Mouse (Mus musculus) kidney, embryonic 14.5 days (tissue): Measurements from ENCODE around the gene Dock4. TPM values are rescaled to one million over a fixed set of nuclear protein-coding genes. Genes with fewer than 3 reads are reported as not detected.

Source experiments
- ATAC-seq: fragments of 200-750 bp; cut with Nextera tagmentation; 2 replicates; pipeline ENCODE4 v1.8.0; 2017; ENCODE audit warnings: moderate number of reproducible peaks, mild to moderate bottlenecking, moderate TSS enrichment, moderate library complexity; ENCODE audit not compliant: low FRiP score, low TSS enrichment
- H3K27ac ChIP-seq: fragments of 300-500 bp; sonication (generic); 2 replicates; pipeline ENCODE4 v1.5.1; 2014; ENCODE audit warnings: low read depth, mild to moderate bottlenecking, low read length, moderate library complexity, mixed read lengths
- H3K27me3 ChIP-seq: fragments of 300-500 bp; sonication (generic); 2 replicates; pipeline ENCODE4 v1.6.1; 2014; ENCODE audit warnings: mild to moderate bottlenecking, low read length; ENCODE audit not compliant: control insufficient read depth, insufficient read depth
- H3K36me3 ChIP-seq: fragments of 300-500 bp; sonication (generic); 2 replicates; pipeline ENCODE4 v1.6.1; 2014; ENCODE audit warnings: low read length, mixed read lengths; ENCODE audit not compliant: control insufficient read depth, insufficient read depth
- H3K4me1 ChIP-seq: fragments of 300-500 bp; sonication (generic); 2 replicates; pipeline ENCODE4 v1.6.1; 2014; ENCODE audit warnings: low read length, mixed read lengths; ENCODE audit not compliant: control insufficient read depth, insufficient read depth
- H3K4me2 ChIP-seq: fragments of 300-500 bp; sonication (generic); replicated peaks from 2 replicates; pipeline ENCODE4 v1.6.1; 2014; ENCODE audit warnings: low read depth, mild to moderate bottlenecking, low read length
- H3K4me3 ChIP-seq: fragments of 300-500 bp; sonication (generic); 2 replicates; pipeline ENCODE4 v1.5.1; 2014; ENCODE audit warnings: mild to moderate bottlenecking, low read length
- H3K9ac ChIP-seq: fragments of 300-500 bp; sonication (generic); 2 replicates; pipeline ENCODE4 v1.6.1; 2014; ENCODE audit warnings: low read depth, mild to moderate bottlenecking, low read length, moderate library complexity
- H3K9me3 ChIP-seq: fragments of 300-500 bp; sonication (generic); 2 replicates; pipeline ENCODE4 v1.6.1; 2016; ENCODE audit warnings: low read length; ENCODE audit not compliant: control insufficient read depth
- WGBS: fragments of 180-500 bp; shearing (Covaris S2); extraction: QIAGEN DNeasy Blood & Tissue Kit; methylation state at CpG from one replicate; pipeline ENCODE4 v1.1.7; 2014; 5-methylcytosine and 5-hydroxymethylcytosine counted together
- polyA plus RNA-seq: library from polyadenylated mRNA; unstranded; fragments of >200 nt; fragmentation: Nextera tagmentation; extraction: Ambion mirVana; gene quantifications from 2 replicates; pipeline ENCODE4 v1.2.1, GENCODE M21; 2014

The Dock4 gene
- polyA plus RNA-seq, 1 experiment from 2014 or later = 17.9 TPM

GRCm38 (mm10) chr12:40622926-40623325 is 177.2 kb downstream of the Dock4 start:
- H3K36me3 ChIP-seq = no peaks in the 10 kb centered on the region
- no peak overlapping the region for H3K27ac ChIP-seq
- no peaks in the 10 kb centered on the region for H3K4me1 ChIP-seq
- no peak overlapping the region for H3K9ac ChIP-seq
- no peak overlapping the region for H3K4me3 ChIP-seq
- no peaks in the 10 kb centered on the region for H3K27me3 ChIP-seq
- H3K9me3 ChIP-seq = no peaks in the 10 kb centered on the region
- no peak for ATAC-seq
- no peak overlapping the region for H3K4me2 ChIP-seq

DNA sequence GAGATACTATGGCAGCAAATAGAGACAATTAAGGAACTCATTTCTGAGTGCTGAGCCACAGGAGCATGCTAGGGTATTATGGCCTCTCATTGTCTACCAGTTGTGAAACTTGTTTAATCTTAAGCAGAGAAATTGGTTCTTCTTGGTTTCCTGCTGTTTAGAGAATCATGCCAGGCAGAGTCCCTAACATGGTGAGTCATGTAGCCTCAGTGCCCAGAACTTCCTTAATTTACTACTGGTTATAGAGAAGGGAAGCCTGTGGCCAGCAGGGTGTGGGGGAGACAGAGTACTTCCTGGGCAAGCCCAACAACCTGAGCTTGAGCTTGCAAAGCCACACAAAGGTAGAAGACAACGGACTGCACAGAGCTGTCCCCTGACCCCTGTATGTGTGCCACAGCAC is 180.8 kb downstream of the Dock4 start:
- Histone ChIP-seq H3K4me2 (no peak overlapping the region), H3K4me3 (no peak overlapping the region), H3K27me3 (no peaks in the 10 kb centered on the region), H3K4me1 (no peaks in the 10 kb centered on the region), H3K27ac (no peak overlapping the region), H3K36me3 (no peaks in the 10 kb centered on the region), H3K9ac (no peak overlapping the region), H3K9me3 (no peaks in the 10 kb centered on the region)
- ATAC-seq = no peak
- 91% methylated on average over 1 of the region's 1 CpGs for WGBS

GRCm38 (mm10) chr12:40633242-40633641 is 187.5 kb downstream of the Dock4 start:
- Histone ChIP-seq H3K36me3 (no peaks in the 10 kb centered on the region), H3K4me2 (no peak overlapping the region), H3K4me3 (no peak overlapping the region), H3K9ac (no peak overlapping the region), H3K4me1 (no peaks in the 10 kb centered on the region), H3K27ac (no peak overlapping the region), H3K27me3 (no peaks in the 10 kb centered on the region), H3K9me3 (no peaks in the 10 kb centered on the region)
- no peak for ATAC-seq
- WGBS = 62% methylated on average over 2 of the region's 2 CpGs

GRCm38 (mm10) chr12:40634169-40634568 is 188.4 kb downstream of the Dock4 start:
- no peaks in the 10 kb centered on the region for H3K9me3 ChIP-seq
- no peaks in the 10 kb centered on the region for H3K36me3 ChIP-seq
- no peak overlapping the region for H3K9ac ChIP-seq
- H3K4me1 ChIP-seq = no peaks in the 10 kb centered on the region
- no peak overlapping the region for H3K27ac ChIP-seq
- 89% methylated on average over 7 of the region's 7 CpGs for WGBS
- H3K4me3 ChIP-seq = no peak overlapping the region
- no peak for ATAC-seq
- no peaks in the 10 kb centered on the region for H3K27me3 ChIP-seq
- no peak overlapping the region for H3K4me2 ChIP-seq

DNA sequence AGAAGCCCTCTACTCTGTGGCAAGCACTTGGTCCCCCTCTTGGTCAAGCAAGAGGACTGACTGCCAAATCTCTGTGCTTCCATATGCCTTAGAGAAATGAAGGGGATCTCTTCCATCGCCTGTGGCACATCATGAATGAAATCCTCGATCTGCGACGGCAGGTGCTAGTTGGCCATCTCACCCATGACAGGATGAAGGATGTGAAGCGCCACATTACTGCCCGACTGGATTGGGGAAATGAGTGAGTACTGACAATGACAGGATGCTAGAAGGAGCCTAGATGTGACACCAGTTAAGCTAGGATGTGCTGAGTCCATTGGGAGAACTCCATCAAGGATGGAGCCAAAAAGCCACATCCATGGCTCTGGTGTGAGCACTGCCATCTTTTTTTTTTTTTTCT is 190.2 kb downstream of the Dock4 start:
- no peak overlapping the region for H3K4me2 ChIP-seq
- H3K27ac ChIP-seq = no peak overlapping the region
- no peaks in the 10 kb centered on the region for H3K9me3 ChIP-seq
- 96% methylated on average over 6 of the region's 6 CpGs for WGBS
- H3K4me3 ChIP-seq = no peak overlapping the region
- H3K27me3 ChIP-seq = no peaks in the 10 kb centered on the region
- H3K36me3 ChIP-seq = no peaks in the 10 kb centered on the region
- no peak for ATAC-seq
- H3K9ac ChIP-seq = no peak overlapping the region
- no peaks in the 10 kb centered on the region for H3K4me1 ChIP-seq

DNA sequence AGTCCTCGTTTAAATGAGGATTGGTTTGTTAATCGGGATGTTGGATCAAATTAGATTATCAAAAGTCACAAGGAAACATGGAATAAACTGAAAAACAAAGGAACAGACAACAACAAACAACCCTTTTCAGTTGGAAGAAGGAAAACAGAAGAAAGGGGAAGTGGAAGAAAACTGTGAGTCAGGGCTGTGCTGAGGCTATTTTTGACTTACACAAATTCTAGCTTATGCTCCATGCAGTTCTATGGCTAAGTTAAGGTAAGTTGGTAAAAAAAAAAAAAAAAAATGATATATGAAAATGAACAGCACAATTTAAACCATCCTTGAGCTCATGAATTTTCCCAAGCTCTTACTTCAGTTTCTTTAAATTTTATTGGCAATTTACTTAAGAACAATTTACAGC is 191.7 kb downstream of the Dock4 start:
- Histone ChIP-seq H3K27ac (no peak overlapping the region), H3K4me1 (no peaks in the 10 kb centered on the region), H3K9ac (no peak overlapping the region), H3K9me3 (no peaks in the 10 kb centered on the region), H3K27me3 (no peaks in the 10 kb centered on the region), H3K36me3 (no peaks in the 10 kb centered on the region), H3K4me3 (no peak overlapping the region), H3K4me2 (no peak overlapping the region)
- ATAC-seq = no peak
- 93% methylated on average over 2 of the region's 2 CpGs for WGBS

- Histone ChIP-seq H3K9me3 (no peaks in the 10 kb centered on the region), H3K27me3 (no peaks in the 10 kb centered on the region), H3K4me3 (no peak overlapping the region), H3K36me3 (no peaks in the 10 kb centered on the region), H3K27ac (no peak overlapping the region), H3K9ac (no peak overlapping the region), H3K4me2 (no peak overlapping the region), H3K4me1 (no peaks in the 10 kb centered on the region)
- 81% methylated on average over 6 of the region's 6 CpGs for WGBS
- ATAC-seq = no peak
These were observed 200.1 kb downstream of the Dock4 start for GRCm38 (mm10) chr12:40645869-40646268.

DNA sequence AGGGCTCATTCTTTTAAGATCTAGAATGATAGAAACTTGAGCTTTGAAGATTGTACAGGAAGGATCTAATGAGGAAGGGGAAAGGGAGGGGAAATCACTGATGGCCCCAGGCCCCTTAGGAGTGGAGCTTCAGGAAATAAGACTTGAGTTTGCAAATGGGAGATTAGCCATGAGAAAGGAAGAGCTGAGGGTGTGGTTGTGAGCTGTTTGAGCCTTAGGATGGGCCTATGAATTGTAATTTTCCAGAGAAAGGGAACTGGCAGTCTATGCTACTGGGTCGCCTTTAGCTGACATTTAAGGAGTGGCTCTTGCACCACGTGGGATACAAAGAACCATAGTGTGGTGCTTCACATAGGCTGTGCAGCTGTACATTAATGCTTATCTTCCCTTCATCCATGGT is 208.6 kb downstream of the Dock4 start:
- 83% methylated on average over 2 of the region's 2 CpGs for WGBS
- no peaks in the 10 kb centered on the region for H3K27me3 ChIP-seq
- no peak for ATAC-seq

GRCm38 (mm10) chr12:40655861-40656260 is 210.1 kb downstream of the Dock4 start:
- Histone ChIP-seq H3K9ac (no peak overlapping the region), H3K36me3 (no peaks in the 10 kb centered on the region), H3K27me3 (no peaks in the 10 kb centered on the region), H3K9me3 (no peaks in the 10 kb centered on the region), H3K4me1 (0 out of 2 replicates have a peak, but pooled peaks cover 2% of the 10 kb centered on the region), H3K4me2 (no peak overlapping the region), H3K4me3 (no peak overlapping the region), H3K27ac (no peak overlapping the region)
- ATAC-seq = no peak
- 94% methylated on average over 2 of the region's 2 CpGs for WGBS

More for the DNA sequence above, 208.6 kb downstream of the Dock4 start:
- Histone ChIP-seq H3K4me3 (no peak overlapping the region), H3K27ac (no peak overlapping the region), H3K9me3 (no peaks in the 10 kb centered on the region), H3K4me1 (0 out of 2 replicates have a peak, but pooled peaks cover 2% of the 10 kb centered on the region), H3K36me3 (no peaks in the 10 kb centered on the region), H3K4me2 (no peak overlapping the region), H3K9ac (no peak overlapping the region)

DNA sequence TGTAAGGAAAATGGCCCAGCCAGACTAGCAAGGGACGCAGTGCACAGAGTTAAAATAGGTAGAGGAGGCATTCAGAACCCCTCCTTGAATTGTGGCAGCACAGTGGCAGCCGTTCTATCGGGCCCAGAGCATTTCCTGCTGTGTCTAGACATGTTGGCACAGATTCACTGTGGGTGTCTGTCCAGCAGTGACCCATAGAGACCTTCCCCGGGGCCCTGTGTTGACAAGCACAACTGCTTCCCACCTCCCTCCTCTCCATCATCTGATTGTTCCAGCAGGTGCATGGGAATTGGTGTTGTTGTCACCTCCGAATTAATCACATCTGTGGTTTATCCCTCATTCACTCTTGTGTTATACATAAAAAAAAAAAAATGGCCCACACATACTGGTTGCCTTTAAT is 210.7 kb downstream of the Dock4 start:
- 41% methylated on average over 5 of the region's 5 CpGs for WGBS
- H3K4me2 ChIP-seq = no peak overlapping the region
- no peaks in the 10 kb centered on the region for H3K36me3 ChIP-seq
- H3K4me3 ChIP-seq = no peak overlapping the region
- no peak for ATAC-seq
- no peak overlapping the region for H3K9ac ChIP-seq
- no peaks in the 10 kb centered on the region for H3K9me3 ChIP-seq
- no peaks in the 10 kb centered on the region for H3K27me3 ChIP-seq
- no peak overlapping the region for H3K27ac ChIP-seq
- 0 out of 2 replicates have a peak, but pooled peaks cover 2% of the 10 kb centered on the region for H3K4me1 ChIP-seq
